Mouse (Mus musculus) c-Kit-positive CD71-positive TER-119-negative erythroid progenitor cells, embryonic 14.5 days (primary cell): ENCODE results near the gene Egf.

ENCODE experiments used
- DNase-seq: peaks from one replicate; pipeline ENCODE4 v3.0.0-alpha.2; 2013; ENCODE audit warnings: low read depth

The Egf gene

GRCm38 (mm10) chr3:129650293-129650612 is 104.9 kb downstream of the Egf start:
- no peak for DNase-seq

GRCm38 (mm10) chr3:129649586-129650292 is 105.4 kb downstream of the Egf start:
- DNase-seq, result no peak

- DNase-seq, result no peak
These were observed 106.5 kb downstream of the Egf start for GRCm38 (mm10) chr3:129648598-129648997.

GRCm38 (mm10) chr3:129647312-129647711 is 107.8 kb downstream of the Egf start:
- no peak for DNase-seq

- no peak for DNase-seq
These were observed 108.3 kb downstream of the Egf start for GRCm38 (mm10) chr3:129646781-129647180.

GRCm38 (mm10) chr3:129645409-129645808 is 109.7 kb downstream of the Egf start:
- DNase-seq, result no peak

GRCm38 (mm10) chr3:129641621-129642020 is 113.5 kb downstream of the Egf start:
- no peak for DNase-seq

GRCm38 (mm10) chr3:129640211-129641000 is 114.7 kb downstream of the Egf start:
- no peak for DNase-seq

- DNase-seq, result no peak
These were observed 115.4 kb downstream of the Egf start for GRCm38 (mm10) chr3:129639701-129640100.

- DNase-seq, result no peak
These were observed 117.7 kb downstream of the Egf start for GRCm38 (mm10) chr3:129637446-129637845.

GRCm38 (mm10) chr3:129634260-129634901 is 120.7 kb downstream of the Egf start:
- no peak for DNase-seq

GRCm38 (mm10) chr3:129633518-129633917 is 121.6 kb downstream of the Egf start:
- no peak for DNase-seq

- no peak for DNase-seq
These were observed 123.3 kb downstream of the Egf start for GRCm38 (mm10) chr3:129631857-129632256.

- no peak for DNase-seq
These were observed 124.1 kb downstream of the Egf start for GRCm38 (mm10) chr3:129631018-129631417.
